Mouse (Mus musculus) frontal cortex, adult 2 months (tissue): ENCODE data around the gene Tlr9. TPM values are rescaled to one million over a fixed set of nuclear protein-coding genes. Genes with fewer than 3 reads are reported as not detected.

Source experiments
- DNase-seq, 2 experiments: peaks; one replicate each; pipeline ENCODE4 v3.0.0; 2022; ENCODE audit warnings: low spot score in 1 of 2; ENCODE audit errors: extremely low spot score in 1 of 2
- polyA plus RNA-seq: library from polyadenylated mRNA; depleted of rRNA; stranded (reverse); fragments of >200 nt; gene quantifications from 2 replicates; pipeline ENCODE4 v1.2.3, GENCODE M21; 2012; rRNA removed

The Tlr9 gene
- polyA plus RNA-seq, 1 experiment = 1.2 TPM

DNA sequence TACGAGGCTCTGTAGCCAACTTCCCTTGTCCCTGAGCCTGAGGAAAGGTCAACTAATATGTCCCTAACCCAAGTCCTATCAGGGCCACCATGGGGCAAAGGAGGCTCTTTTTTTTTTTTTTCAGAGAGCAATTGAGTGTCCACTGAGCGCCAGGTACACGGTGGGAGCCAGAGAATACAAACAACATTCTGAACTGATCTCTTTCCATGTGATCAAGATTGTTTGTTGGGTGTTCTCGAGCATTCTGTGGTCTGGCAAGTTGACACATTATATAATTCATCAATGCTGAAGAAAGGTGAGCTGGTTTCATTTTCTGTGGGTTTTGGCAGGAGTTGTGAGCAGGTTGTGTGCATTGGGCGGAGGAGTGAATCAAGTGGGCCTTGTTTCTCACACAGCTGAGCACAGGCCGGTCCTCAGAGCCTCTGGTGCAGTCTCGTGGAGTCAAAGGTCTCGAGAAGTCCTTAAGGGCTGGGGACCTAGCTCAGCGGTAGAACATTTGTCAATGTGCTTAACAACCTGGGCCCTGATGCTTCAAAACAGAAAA is 41.1 kb downstream of the Tlr9 start:
- no peak for DNase-seq

GRCm38 (mm10) chr9:106265358-106266075 is 43.1 kb downstream of the Tlr9 start:
- no peak for DNase-seq

DNA sequence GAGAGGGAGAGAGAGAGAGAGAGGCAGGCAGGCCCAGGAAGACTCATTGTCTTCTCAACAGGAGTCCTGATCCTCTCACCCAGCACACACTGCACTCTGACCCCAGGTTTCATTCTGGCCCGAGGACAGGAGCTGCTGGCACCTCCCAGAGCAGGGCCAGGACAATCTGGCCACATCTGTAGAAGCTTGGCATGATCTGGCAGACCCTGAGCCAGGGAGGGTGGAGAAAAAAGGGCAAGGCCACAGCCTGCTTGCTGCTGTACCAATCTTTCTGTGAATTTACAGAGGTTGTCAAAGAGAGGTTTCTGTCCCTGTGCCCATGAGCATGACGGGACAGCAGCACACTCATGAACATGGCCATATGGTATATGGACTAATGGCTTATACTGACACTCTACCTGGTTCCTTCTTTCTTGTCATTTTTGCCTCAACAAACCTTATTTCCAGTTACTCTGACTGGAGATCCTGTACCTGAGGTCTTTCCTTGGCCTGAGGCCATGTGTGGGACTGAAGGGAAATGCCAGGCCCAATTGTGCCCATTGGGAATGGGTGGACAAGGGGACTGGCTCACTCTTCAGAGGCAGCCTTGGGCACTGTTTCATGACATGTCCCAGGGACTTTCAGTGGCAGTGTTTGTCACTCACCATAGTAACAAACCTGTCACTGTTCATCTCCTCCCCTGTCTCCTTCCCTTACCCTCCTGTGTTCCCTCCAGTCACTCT is 44.7 kb downstream of the Tlr9 start:
- no peak for DNase-seq

DNA sequence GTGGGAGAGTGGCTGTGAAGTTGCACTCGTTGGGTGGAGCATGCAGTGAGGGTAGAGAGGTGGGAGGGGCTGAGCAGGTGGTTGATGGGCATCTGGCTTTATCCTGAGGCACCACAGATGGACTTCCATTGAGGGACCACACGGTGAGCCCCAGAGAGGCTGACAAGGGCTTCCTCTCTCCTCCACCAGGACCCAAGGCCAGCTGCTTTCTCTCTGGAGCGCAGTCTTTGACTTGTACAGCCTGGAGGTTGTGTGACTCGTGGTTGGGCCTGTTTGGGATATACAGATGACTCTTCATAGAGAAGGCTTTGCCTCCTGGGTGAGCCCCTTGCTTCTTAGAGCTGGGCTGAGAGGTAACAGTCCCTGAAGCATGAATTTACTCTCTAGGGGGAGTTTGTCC is 46.0 kb downstream of the Tlr9 start:
- no peak for DNase-seq

GRCm38 (mm10) chr9:106269076-106269788 is 46.8 kb downstream of the Tlr9 start:
- no peak for DNase-seq

DNA sequence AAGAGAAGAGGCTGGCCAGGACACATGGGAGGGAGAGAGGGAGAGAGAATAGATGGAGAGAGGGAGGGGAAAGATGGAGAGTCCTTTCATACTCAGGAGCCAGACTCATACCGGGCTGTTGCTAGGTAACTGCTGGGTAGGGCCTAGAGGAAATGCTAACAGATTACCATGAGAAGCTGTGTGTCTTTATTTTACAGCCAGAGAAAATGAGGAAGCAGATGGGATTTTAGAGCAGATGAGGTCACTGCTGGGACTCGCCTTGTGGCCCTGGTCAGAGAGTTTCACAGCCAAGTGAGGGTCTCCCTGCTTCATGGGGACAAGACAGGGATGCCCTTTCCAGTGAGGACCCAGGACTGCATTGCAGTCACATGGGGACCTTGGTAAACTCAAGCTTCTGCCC is 47.5 kb downstream of the Tlr9 start:
- no peak for DNase-seq

GRCm38 (mm10) chr9:106270656-106271055 is 48.3 kb downstream of the Tlr9 start:
- DNase-seq = no peak

DNA sequence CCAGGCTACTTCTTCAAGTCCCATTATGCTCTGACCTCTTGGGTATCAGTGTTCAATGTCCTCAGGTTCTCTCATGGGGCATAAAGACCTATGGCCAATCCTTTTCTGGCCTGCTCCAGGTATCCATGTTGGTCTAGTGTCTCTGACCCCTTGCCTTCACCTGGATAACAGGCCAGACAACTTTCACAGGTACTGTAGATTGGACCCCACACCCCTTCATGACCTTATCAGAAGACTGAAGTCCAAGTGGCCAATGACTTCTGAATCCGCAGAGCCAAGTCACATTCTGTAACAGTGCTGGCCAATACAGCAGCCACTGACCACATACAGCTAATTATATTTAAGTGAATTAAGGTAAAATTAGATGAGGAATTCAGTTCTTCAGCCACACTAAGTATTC is 49.9 kb downstream of the Tlr9 start:
- DNase-seq = no peak

DNA sequence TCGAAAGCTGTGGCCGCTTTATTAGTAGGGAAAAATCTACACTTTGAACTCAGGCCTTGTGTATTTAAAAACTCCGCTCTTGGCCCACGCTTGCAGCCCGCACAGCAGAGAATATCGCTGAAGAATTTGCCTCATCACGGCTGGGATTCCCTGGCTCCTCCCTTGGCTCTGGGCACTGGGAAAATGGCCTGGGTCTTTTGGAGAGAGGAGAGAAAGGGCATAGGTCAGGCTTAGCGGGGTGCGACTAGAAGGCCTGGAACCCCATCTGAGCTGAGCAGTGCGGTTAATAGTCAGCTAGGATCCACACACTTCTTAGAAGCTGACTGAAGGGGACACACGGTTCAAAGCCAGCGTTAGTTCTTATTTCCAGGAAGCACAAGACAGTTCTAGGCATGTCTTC is 50.9 kb downstream of the Tlr9 start:
- no peak for DNase-seq

- DNase-seq = no peak
Measured at GRCm38 (mm10) chr9:106273791-106274190, 51.4 kb downstream of the Tlr9 start.

GRCm38 (mm10) chr9:106274652-106275180 is 52.3 kb downstream of the Tlr9 start:
- no peak for DNase-seq

- DNase-seq = no peak
Measured at GRCm38 (mm10) chr9:106275806-106276205, 53.4 kb downstream of the Tlr9 start.

Other genes with a start within 250 kb of the Tlr9 start
- gene Col6a4, start 125.8 kb upstream of the Tlr9 start, polyA plus RNA-seq = 3.3 and 5.7 TPM in 2 replicates
- gene Glyctk, start 64.5 kb upstream of the Tlr9 start, polyA plus RNA-seq = 3.2 and 3.3 TPM in 2 replicates
- gene Wdr82, start 51.7 kb upstream of the Tlr9 start, polyA plus RNA-seq = 99.9 and 107 TPM in 2 replicates
- gene Ppm1m, start 22.9 kb upstream of the Tlr9 start, polyA plus RNA-seq = 32.0 and 35.1 TPM in 2 replicates
- gene Twf2, start 19.5 kb upstream of the Tlr9 start, polyA plus RNA-seq = 65.8 and 66.8 TPM in 2 replicates
- 122 and 129 TPM in 2 replicates for gene Alas1, start 26.1 kb downstream of the Tlr9 start, polyA plus RNA-seq
- gene Poc1a, start 58.5 kb downstream of the Tlr9 start, polyA plus RNA-seq = 24.2 and 25.6 TPM in 2 replicates
- 92.3 and 101 TPM in 2 replicates for gene Dusp7, start 146.0 kb downstream of the Tlr9 start, polyA plus RNA-seq
- 727 and 762 TPM in 2 replicates for gene Rpl29, start 206.9 kb downstream of the Tlr9 start, polyA plus RNA-seq
- 9.8 and 9.9 TPM in 2 replicates for gene Acy1, start 215.7 kb downstream of the Tlr9 start, polyA plus RNA-seq
- 29.0 and 36.5 TPM in 2 replicates for gene Abhd14b, start 224.9 kb downstream of the Tlr9 start, polyA plus RNA-seq
- 73.6 and 78.1 TPM in 2 replicates for gene Abhd14a, start 225.1 kb downstream of the Tlr9 start, polyA plus RNA-seq
- 220 and 253 TPM in 2 replicates for gene Pcbp4, start 230.7 kb downstream of the Tlr9 start, polyA plus RNA-seq
- gene Gpr62, start 243.3 kb downstream of the Tlr9 start, polyA plus RNA-seq = 9.7 and 11.2 TPM in 2 replicates